Mouse (Mus musculus) kidney, embryonic 14.5 days (tissue): ENCODE measurements at regions not wholly inside any gene's neighbourhood (a gene's known extent, or its start where the extent isn't known, plus 50 kb on each side); places are given as distances from the start of the nearest gene placed in this dataset.
A peak's percentile ranks its signal among the peaks of the same experiment; 100 is the strongest.

Experiments
- ATAC-seq: fragments of 200-750 bp; cut with Nextera tagmentation; 2 replicates; pipeline ENCODE4 v1.8.0; 2017; ENCODE audit warnings: moderate number of reproducible peaks, mild to moderate bottlenecking, moderate TSS enrichment, moderate library complexity; ENCODE audit not compliant: low FRiP score, low TSS enrichment
- H3K27ac ChIP-seq: fragments of 300-500 bp; sonication (generic); 2 replicates; pipeline ENCODE4 v1.5.1; 2014; ENCODE audit warnings: low read depth, mild to moderate bottlenecking, low read length, moderate library complexity, mixed read lengths
- H3K27me3 ChIP-seq: fragments of 300-500 bp; sonication (generic); 2 replicates; pipeline ENCODE4 v1.6.1; 2014; ENCODE audit warnings: mild to moderate bottlenecking, low read length; ENCODE audit not compliant: control insufficient read depth, insufficient read depth
- H3K36me3 ChIP-seq: fragments of 300-500 bp; sonication (generic); 2 replicates; pipeline ENCODE4 v1.6.1; 2014; ENCODE audit warnings: low read length, mixed read lengths; ENCODE audit not compliant: control insufficient read depth, insufficient read depth
- H3K4me1 ChIP-seq: fragments of 300-500 bp; sonication (generic); 2 replicates; pipeline ENCODE4 v1.6.1; 2014; ENCODE audit warnings: low read length, mixed read lengths; ENCODE audit not compliant: control insufficient read depth, insufficient read depth
- H3K4me2 ChIP-seq: fragments of 300-500 bp; sonication (generic); replicated peaks from 2 replicates; pipeline ENCODE4 v1.6.1; 2014; ENCODE audit warnings: low read depth, mild to moderate bottlenecking, low read length
- H3K4me3 ChIP-seq: fragments of 300-500 bp; sonication (generic); 2 replicates; pipeline ENCODE4 v1.5.1; 2014; ENCODE audit warnings: mild to moderate bottlenecking, low read length
- H3K9ac ChIP-seq: fragments of 300-500 bp; sonication (generic); 2 replicates; pipeline ENCODE4 v1.6.1; 2014; ENCODE audit warnings: low read depth, mild to moderate bottlenecking, low read length, moderate library complexity
- H3K9me3 ChIP-seq: fragments of 300-500 bp; sonication (generic); 2 replicates; pipeline ENCODE4 v1.6.1; 2016; ENCODE audit warnings: low read length; ENCODE audit not compliant: control insufficient read depth
- WGBS: fragments of 180-500 bp; shearing (Covaris S2); extraction: QIAGEN DNeasy Blood & Tissue Kit; methylation state at CpG from one replicate; pipeline ENCODE4 v1.1.7; 2014; 5-methylcytosine and 5-hydroxymethylcytosine counted together

GRCm38 (mm10) chr11:28782486-28782885 is 70.5 kb upstream of the Efemp1 start:
- Histone ChIP-seq H3K4me1 (no peaks in the 10 kb centered on the region), H3K9ac (no peak overlapping the region), H3K36me3 (no peaks in the 10 kb centered on the region), H3K4me3 (no peak overlapping the region), H3K4me2 (no peak overlapping the region), H3K9me3 (no peaks in the 10 kb centered on the region), H3K27me3 (no peaks in the 10 kb centered on the region), H3K27ac (no peak overlapping the region)
- 70% methylated on average over 2 of the region's 2 CpGs for WGBS
- no peak for ATAC-seq

- ATAC-seq = no peak
- Histone ChIP-seq H3K4me3 (no peak overlapping the region), H3K4me2 (no peak overlapping the region), H3K9ac (no peak overlapping the region), H3K27me3 (no peaks in the 10 kb centered on the region), H3K9me3 (no peaks in the 10 kb centered on the region), H3K4me1 (no peaks in the 10 kb centered on the region), H3K36me3 (no peaks in the 10 kb centered on the region), H3K27ac (no peak overlapping the region)
- WGBS = 71% methylated on average over 1 of the region's 1 CpGs
Measured at GRCm38 (mm10) chr11:28770831-28771230, 82.2 kb upstream of the Efemp1 start.

GRCm38 (mm10) chr11:28760751-28761150 is 92.3 kb upstream of the Efemp1 start:
- H3K27me3 ChIP-seq = no peaks in the 10 kb centered on the region
- no peaks in the 10 kb centered on the region for H3K9me3 ChIP-seq
- H3K4me2 ChIP-seq = no peak overlapping the region
- no peak overlapping the region for H3K4me3 ChIP-seq
- H3K36me3 ChIP-seq = no peaks in the 10 kb centered on the region
- H3K4me1 ChIP-seq = no peaks in the 10 kb centered on the region
- no peak for ATAC-seq
- no peak overlapping the region for H3K9ac ChIP-seq
- no peak overlapping the region for H3K27ac ChIP-seq

- Histone ChIP-seq H3K9me3 (no peaks in the 10 kb centered on the region), H3K9ac (no peak overlapping the region), H3K4me3 (no peak overlapping the region), H3K36me3 (no peaks in the 10 kb centered on the region), H3K27me3 (no peaks in the 10 kb centered on the region), H3K4me2 (peak overlapping the region; percentile 21; the same call in 1 of the 2 replicates), H3K27ac (peak overlapping the region; percentile 53; the same call in 1 of the 2 replicates), H3K4me1 (no peaks in the 10 kb centered on the region)
- WGBS = 7% methylated on average over 8 of the region's 8 CpGs
- ATAC-seq = peak; percentile 97
Measured at GRCm38 (mm10) chr11:28734941-28735597, 117.9 kb upstream of the Efemp1 start.

- Histone ChIP-seq H3K36me3 (no peaks in the 10 kb centered on the region), H3K9me3 (no peaks in the 10 kb centered on the region), H3K4me3 (no peak overlapping the region), H3K27ac (no peak overlapping the region), H3K4me1 (no peaks in the 10 kb centered on the region), H3K4me2 (peak overlapping the region; percentile 21; the same call in 1 of the 2 replicates), H3K9ac (no peak overlapping the region), H3K27me3 (no peaks in the 10 kb centered on the region)
- WGBS = 18% methylated on average over 1 of the region's 1 CpGs
- no peak for ATAC-seq
Measured at GRCm38 (mm10) chr11:28734581-28734931, 118.4 kb upstream of the Efemp1 start.

- Histone ChIP-seq H3K27me3 (no peaks in the 10 kb centered on the region), H3K27ac (no peak overlapping the region), H3K36me3 (no peaks in the 10 kb centered on the region), H3K9ac (no peak overlapping the region), H3K4me1 (no peaks in the 10 kb centered on the region), H3K9me3 (no peaks in the 10 kb centered on the region), H3K4me2 (no peak overlapping the region), H3K4me3 (no peak overlapping the region)
- ATAC-seq = 0 out of 2 replicates have a peak, but pooled peaks have one; percentile 51
- 50% methylated on average over 3 of the region's 3 CpGs for WGBS
Measured at GRCm38 (mm10) chr11:28733877-28734580, 119.0 kb upstream of the Efemp1 start.

- H3K27me3 ChIP-seq = no peaks in the 10 kb centered on the region
- 60% methylated on average over 2 of the region's 2 CpGs for WGBS
Measured at GRCm38 (mm10) chr11:28730140-28730539, 122.9 kb upstream of the Efemp1 start.

GRCm38 (mm10) chr11:28709511-28709910 is 125.4 kb upstream of the Ccdc85a start:
- Histone ChIP-seq H3K4me3 (no peak overlapping the region), H3K4me2 (no peak overlapping the region), H3K4me1 (no peaks in the 10 kb centered on the region), H3K27me3 (no peaks in the 10 kb centered on the region), H3K27ac (no peak overlapping the region), H3K36me3 (no peaks in the 10 kb centered on the region), H3K9ac (no peak overlapping the region), H3K9me3 (no peaks in the 10 kb centered on the region)
- WGBS = 84% methylated on average over 3 of the region's 3 CpGs
- no peak for ATAC-seq

More at GRCm38 (mm10) chr11:28730140-28730539, 122.9 kb upstream of the Efemp1 start:
- H3K36me3 ChIP-seq = no peaks in the 10 kb centered on the region
- no peak overlapping the region for H3K9ac ChIP-seq
- no peaks in the 10 kb centered on the region for H3K4me1 ChIP-seq
- H3K9me3 ChIP-seq = no peaks in the 10 kb centered on the region
- H3K4me3 ChIP-seq = no peak overlapping the region
- no peak overlapping the region for H3K27ac ChIP-seq
- H3K4me2 ChIP-seq = no peak overlapping the region
- no peak for ATAC-seq

GRCm38 (mm10) chr11:28708431-28708830 is 124.3 kb upstream of the Ccdc85a start:
- no peaks in the 10 kb centered on the region for H3K9me3 ChIP-seq
- 88% methylated on average over 6 of the region's 6 CpGs for WGBS
- H3K4me1 ChIP-seq = no peaks in the 10 kb centered on the region
- no peak overlapping the region for H3K27ac ChIP-seq
- ATAC-seq = no peak
- H3K9ac ChIP-seq = no peak overlapping the region
- H3K4me3 ChIP-seq = no peak overlapping the region
- no peak overlapping the region for H3K4me2 ChIP-seq
- H3K27me3 ChIP-seq = no peaks in the 10 kb centered on the region
- H3K36me3 ChIP-seq = no peaks in the 10 kb centered on the region
